Mouse (Mus musculus) hematopoietic stem cell, adult 5-6 weeks (primary cell): ENCODE data around the gene Sod3. TPM values are rescaled to one million over a fixed set of nuclear protein-coding genes. Genes with fewer than 3 reads are reported as not detected.

ENCODE experiments used
- total RNA-seq: library from RNA; stranded (forward); fragments of 172-1452, 232-1000 nt; gene quantifications from 2 replicates; pipeline ENCODE4 v1.2.3, GENCODE M21; 2017

Gene Sod3
- total RNA-seq, 1 experiment from 2014 or later, result not detected

Other genes with a start within 250 kb of the Sod3 start
- gene Dhx15, start 173.3 kb upstream of the Sod3 start, total RNA-seq, result 389 and 402 TPM in 2 replicates
- 6.4 and 11.1 TPM in 2 replicates for gene Ccdc149, start 107.7 kb downstream of the Sod3 start, total RNA-seq
- not detected in 2 replicates for gene Lgi2, start 202.7 kb downstream of the Sod3 start, total RNA-seq